Mouse (Mus musculus) yolk sac, embryonic 10.5 days (tissue): ENCODE results near the gene Zfp771.
"Not testable (repeated sequence)": the region's sequence is repeated elsewhere in the genome, so short reads cannot be mapped to it uniquely, and the experiment has no call there.

Experiments used
- DNase-seq: peaks from one replicate; pipeline ENCODE4 v3.0.0-alpha.2; 2017; ENCODE audit warnings: low spot score

Zfp771 gene

DNA sequence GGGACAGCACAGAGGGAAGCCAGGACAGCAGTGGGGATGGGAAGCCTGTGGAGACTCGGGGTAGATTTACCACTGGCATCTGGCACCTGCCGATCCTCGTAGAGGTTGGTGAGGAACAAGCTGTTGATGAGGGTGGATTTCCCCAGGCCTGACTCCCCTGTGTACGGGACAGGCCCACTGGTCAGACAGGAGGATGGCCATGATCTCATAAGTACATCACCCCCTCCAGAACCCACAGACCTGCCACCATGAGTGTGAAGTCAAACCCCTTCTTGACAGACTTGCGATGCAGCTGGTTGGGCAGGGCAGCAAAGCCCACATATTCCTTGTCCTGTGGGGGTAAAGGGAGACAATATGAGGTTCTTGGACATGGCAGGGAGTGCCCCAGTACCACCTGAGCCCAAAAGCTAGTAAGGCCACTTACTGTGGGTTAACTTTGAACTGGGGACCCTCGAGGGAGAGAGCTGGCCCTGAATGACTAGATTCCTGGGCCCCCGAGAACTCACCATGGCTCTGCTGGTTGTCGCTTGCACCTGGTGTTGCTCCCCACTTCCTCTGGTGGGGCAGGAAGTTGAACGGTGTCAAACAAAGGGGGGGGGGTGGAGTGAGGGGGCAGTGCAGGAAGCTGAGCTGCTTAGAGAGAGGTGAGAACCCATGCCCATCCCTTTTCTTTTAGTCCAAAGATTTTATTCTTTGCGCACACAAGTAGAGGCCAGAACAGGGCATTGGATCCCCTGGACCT, 26.0 kb upstream of the Zfp771 start:
- no peak for DNase-seq

DNA sequence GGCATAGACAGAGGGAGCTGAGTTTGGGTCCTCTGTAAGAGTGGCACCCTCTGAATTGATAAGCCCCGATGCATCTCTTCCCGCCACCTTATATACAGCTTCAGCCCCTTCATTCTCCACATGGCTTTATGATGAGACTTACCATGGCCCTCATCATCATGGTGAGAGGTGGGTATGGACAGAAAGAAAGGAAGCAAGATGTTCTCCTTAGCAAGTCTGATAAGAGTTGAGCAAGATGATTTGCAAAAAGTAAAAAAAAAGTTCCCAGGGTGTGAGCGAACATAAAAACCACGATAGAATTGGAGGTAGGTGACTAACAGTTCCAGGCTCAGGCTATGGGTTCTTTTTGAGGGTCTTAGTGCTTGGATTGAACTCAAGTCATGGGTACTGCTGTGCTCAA, 25.4 kb upstream of the Zfp771 start:
- no peak for DNase-seq

DNA sequence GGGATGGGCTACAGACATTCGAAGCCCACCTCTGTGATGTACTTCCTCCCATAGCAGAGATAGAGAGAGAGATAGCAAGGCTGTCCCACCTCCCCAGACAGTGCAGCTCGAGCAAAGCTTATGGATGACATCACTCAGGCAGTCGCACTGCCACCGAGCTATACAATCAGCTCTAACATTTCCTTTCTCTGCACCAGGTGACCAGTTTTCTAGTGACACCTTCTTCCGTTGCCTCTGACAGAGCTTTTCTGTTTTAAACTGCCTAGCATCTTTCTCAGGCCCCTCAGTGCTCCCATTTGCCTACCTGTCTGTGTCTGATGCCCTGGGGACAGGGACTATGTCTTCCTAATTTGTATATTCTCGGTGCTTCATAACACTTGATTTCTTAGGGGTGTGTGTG, 23.6 kb upstream of the Zfp771 start:
- DNase-seq, result no peak

DNA sequence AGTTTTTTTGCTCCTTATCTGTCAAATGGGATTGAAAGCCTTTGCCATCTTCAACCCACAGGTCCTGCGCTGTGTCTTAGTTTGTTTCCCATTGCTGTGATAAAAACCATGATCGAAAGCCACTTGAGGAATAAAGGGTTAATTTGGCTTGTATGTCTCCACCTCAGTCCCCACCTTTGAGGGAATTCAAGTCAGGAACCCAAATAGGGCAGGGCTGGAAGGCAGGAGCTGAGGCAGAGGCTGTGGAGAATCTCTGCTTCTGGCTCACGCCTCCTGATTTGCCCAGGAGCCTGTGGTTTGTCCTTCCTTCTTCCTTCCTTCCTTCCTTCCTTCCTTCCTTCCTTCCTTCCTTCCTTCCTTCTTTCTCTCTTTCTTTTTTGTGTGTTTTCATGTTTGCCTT, 21.0 kb upstream of the Zfp771 start:
- no peak for DNase-seq

DNA sequence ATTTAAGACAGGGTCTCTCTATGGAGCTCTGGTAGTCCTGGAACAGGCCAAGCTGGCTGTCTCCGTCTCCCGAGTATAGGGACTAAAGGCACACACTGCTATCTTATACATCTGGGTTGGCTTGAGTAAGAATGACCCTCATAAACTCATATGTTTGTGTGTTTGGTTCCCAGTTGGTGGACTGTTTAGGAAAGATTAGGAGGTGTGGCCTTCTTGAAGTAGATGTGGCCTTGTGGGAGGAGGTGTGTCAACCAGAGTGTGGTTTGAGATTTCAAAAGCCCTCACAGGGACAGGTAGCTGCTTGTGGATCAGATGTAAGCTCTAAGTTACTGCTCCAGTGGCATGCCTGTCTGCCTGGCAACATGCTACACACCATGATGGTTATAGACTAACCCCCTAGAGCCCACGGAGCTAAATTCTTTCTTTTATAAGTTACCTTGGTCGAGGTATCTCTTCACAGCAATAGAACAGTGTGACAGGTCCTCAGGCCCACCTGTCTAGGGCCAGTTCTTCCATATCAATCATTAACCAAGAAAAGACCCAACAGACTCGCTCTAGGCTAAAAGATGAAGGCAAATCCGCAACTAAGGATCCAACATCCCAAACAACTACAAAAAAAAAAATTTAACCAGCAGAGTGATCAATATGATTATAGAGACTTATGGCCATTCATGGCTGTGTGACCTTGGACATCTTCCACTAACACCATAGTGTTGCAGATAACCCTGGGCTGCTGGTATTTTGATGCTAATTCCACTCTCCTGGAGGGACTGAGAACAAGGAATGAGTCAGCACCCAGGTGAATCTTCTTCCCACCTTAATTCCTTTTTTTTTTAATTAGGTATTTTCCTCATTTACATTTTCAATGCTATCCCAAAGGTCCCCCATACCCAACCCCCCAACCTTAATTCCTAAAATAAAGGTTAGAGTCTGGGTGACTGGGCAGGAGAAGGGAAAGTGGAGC, 20.3 kb upstream of the Zfp771 start:
- peak; percentile 57 for DNase-seq

DNA sequence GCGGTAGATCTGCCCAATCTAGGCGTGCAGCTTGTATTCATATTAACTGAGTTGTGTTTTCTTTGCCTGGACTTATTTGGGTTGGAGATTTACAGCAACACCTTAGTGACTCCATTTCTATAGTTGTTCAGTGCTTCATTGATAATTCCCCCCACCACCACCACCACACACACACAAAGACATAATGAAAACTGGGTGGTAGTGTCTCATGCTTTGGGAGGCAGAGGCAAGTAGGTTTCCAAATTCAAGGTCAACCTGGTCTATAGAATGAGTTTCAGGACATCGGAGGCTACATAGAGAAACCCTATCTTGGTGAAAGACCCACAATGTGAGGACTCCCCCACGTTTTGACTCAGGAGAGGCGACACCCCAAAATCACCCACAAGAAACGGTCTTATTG, 19.5 kb upstream of the Zfp771 start:
- DNase-seq, result no peak

DNA sequence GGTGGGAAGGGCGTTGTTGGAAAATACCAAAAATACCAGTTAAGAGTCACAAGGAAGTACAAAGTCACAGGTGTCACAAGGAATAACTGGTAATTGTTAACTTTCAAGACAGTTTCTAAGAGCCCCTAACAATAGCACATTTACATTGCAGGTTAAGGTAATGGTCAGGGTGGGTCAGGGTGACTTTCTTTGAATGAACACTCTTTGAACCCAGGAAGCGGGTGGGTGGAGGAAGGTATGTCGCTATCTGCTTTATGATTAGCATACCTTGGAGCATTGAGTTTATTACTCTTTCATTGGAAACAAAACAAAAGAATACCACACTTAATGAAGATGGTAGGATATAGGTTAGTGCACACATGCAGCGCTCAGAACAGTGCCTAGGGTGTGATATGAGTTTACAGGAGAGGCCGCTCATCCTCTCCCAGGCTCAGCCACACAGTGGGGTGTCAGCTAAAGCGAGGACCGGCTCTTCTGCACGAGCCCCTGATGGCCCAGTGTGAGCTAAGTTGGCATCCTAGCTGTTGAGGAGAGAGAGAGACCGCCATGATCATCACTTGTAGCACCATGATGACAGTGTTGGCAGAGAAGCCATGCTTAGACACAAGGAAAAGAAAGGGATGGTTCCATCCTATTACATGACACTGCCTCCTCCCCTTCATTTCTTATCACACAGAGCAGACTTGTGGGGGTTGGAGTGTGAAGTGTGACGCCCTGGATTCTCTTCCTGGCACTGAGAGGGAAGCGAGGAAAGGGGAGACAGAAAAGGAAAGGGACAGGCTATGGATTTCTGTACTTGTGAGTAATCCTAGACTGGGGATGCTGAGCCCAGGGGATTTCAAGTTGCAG, 18.7 kb upstream of the Zfp771 start:
- no peak for DNase-seq

DNA sequence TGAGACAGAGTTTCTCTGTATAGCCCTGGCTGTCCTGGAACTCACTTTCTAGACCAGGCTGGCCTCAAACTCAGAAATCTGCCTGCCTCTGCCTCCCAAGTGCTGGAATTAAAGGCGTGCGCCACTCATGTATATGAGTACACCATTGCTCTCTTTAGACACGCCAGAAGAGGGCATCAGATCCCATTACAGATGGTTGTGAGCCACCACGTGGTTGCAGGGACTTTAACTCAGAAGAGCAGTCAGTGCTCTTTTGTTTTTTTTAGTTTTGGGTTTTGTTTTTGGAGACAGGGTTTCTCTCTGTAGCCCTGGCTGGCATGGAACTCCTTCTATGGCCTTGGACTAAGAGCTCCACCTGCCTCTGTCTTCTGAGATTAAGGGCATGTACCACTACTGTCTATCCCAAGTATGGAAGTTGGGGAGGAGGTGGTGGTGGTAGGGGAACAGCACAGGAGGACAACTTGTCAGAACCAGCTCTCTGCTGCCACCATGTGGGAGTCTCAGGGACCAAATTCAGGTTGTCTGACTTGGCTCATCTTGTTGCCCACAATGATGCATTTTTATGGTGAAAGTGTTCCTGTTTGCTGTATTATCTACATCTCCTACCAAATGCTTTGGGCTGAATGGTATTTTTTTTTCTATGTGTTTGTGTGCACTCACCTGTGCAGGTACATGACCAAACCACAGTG, 15.3 kb upstream of the Zfp771 start:
- DNase-seq, result peak; percentile 68

DNA sequence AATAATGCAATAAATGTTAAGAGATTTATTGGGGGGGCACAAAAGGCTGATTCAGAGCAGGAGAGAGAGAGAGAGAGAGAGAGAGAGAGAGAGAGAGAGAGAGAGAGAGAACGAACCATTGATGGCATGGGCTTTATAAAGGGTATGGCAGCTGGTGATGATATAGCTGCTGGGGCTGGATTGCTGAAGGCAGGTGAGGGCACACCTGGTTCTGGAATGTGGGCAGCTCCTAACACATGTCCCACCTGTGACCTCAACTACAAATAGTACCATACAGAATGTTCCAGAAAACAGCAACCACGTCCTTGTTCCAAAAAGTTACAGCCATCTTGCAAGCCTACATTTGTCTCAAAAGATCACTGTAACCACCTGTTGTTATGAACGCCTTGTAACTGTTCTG, 12.7 kb upstream of the Zfp771 start:
- DNase-seq, result no peak

DNA sequence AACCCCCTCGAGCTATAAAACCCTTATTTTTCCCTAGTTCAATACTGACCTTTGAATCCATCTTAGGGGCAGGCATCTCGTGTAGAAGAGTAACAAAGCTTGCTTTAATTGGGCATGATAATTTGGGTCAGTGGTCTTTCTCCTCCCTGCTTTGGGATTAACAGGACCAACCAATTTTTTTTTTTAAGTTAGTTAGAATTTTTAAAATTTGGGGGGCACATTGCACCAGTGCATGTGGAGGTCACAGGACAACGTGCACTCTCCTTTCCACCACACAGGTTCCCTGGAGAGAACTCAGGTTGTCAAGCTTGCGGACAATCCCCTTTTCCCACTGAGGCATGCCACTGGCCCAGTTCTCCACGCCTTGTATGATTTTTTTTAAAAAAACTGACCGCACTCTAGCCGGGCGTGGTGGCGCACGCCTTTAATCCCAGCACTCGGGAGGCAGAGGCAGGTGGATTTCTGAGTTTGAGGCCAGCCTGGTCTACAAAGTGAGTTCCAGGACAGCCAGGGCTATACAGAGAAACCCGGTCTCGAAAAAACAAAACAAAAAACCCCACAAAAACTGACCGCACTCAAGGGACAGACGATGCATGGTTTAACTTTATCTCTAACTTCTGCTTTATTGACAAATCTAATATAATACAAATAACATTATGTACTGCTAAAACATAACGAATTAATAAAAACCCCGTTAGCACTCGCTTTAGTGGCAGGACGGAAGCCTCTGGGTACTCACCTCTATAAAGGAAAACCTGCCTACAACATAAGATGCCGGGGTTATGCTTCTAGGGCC, 12.1 kb upstream of the Zfp771 start:
- no peak for DNase-seq

DNA sequence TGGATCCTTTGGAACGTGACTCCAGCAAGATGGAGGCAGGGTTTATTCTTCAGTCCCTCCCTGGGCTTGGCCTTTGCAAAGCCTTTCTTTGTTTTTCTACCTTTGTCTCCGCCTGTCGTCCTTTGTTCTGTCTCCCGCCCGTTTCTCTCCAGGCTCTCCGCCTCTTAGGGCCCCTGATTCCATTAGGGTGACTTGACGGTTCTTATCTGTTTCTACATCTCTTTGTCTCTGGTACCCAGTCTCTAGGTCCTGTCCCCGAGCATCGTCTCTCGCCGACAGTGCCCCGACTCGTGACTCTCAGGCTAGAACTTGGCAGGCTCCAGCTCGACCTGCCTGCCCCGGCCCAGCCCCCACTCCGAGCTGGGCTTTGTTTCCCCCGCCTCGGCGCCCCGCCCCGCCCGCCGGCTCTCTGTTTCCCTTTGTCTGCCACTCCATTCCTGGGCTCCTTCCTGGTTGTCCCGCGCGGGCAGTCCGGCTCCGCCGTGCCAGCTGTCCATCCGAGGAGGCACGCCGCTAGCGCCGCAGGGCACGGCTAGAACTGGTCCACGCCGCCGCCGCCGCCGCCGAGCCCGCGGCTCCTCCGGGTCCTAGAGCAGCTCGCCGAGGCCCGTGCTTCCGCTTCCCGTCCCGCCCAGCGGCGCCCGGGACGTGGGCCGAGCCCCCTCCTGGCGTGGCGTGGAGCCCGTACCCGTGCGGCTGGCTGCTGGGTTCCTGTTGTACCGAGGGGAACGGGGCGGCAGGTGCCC, 11.3 kb upstream of the Zfp771 start, which contains the start of the genes Zfp553 and Sept1:
Gene Zfp553 (plus strand): TSS at position 440 of the 746 bp plus-strand sequence.
Gene Sept1 (minus strand): TSS at position 509 of the 746 bp plus-strand sequence.
- peak; percentile 92 for DNase-seq

DNA sequence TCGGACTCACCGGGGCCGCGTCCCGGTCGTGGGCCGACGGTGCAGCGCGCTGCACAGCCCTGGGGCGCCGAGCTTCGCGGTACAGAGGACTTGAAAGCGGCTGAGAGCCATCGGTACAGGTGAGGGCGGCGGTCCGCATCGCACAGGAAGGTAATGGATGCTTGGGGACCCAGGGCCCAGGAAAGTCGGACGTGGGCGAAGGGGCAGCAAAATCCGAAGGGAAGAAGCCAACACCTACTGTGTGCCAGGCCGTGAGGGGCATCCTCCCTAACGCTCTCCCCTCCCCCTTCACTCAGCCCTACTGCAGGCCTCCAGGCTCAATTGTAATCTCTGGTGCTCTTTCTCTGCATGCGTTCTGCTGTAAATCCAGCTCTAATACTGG, 10.7 kb upstream of the Zfp771 start:
- DNase-seq, result no peak

DNA sequence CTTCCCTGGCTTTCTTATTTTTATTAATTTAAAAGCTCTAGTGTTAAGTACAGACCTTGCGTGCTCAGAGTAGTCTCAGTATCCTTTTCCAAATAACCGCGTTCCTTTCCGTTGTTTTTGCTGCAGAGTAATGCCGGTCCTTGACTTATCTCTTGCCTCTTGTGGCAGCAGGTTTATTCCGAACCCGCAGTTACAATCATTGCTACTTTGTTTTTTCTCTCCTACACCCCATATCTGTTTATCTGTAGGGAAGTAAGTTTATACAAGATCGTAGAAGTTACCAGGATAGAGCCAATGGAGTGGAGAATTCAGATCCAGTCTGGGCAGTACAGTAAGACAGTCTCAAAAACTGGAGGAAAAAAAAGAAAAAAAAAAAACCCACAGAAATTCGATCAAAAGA, 10.3 kb upstream of the Zfp771 start:
- DNase-seq, result no peak

DNA sequence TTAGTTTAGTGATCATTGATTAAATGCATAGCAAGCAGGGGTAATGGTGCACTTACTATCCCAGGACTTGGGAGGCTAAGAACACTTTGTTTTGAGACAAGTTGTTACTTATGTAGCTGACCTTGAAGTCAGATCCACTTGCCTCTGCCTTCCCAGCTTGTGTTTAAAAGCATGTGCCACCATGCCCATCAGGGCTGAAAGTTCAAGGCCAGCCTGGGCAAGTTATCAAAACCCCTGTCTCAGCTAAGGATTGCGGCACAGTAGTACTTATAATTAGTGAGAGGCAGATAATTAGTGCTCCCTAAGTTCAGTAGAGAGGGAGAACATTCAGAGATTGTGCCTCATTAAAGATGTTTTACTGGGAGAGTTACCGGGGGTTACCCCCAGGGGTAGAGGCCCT, 9.3 kb upstream of the Zfp771 start:
- no peak for DNase-seq

DNA sequence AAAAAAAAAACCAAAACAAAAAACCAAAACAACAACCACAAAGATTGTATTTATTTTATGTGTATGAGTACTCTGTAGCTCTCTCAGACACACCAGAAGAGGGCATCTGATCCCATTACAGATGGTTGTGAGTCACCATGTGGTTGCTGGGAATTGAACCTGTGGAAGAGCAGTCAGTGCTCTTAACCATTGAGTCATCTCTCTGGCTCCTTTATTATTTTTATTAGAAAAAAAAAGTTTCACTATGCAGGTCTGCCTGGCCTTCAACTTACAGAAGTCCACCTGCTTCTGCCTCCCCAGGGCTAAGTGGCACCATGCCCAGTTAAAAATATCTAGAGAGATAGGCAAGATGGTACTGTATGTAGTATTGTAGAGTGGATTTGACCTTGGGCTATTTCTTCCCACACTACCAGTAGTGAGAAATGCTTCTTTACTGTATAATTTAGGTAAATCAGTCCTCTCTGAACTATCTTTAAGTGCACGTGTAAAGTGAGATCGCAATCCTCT, 660 bp upstream of the Zfp771 start:
- DNase-seq, result no peak

DNA sequence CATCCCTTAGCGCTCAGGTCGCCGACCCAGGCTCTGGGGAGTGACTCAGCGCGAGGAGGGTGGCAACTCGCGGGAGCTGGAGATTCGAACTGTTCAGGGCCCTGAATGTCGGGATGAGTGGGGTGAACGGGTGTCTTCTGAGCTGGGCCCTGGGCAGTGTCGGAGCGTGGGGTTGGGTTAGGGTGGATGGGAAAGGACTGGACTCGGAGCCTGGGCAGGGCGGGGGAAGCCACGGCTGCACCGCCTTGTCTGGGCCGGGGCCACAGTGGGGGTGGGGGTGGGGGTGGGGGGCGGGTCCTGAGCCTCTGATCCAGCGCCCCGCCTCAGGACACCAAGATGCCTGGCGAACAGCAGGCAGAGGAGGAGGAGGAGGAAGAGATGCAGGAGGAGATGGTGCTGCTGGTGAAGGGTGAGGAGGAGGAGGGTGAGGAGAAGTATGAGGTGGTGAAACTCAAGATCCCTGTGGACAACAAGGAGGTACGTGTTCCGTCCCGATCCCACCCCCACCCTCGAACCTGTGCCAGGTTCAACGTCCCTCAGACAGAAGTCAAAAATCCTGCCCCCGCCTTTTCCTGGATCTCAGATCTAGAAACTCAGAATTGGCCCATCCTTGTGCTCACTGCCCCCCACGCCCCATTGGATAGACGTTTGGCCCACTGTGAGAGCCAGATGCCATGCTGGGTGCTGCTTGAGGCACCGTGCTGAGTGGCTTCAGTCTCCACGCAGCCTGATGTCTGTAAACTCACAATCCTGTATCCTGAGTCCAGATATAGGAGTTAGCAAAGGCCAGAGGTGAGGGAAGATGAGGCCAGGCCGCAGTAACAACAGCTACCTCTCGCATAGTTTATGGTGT, 810 bp downstream of the Zfp771 start:
- no peak for DNase-seq

DNA sequence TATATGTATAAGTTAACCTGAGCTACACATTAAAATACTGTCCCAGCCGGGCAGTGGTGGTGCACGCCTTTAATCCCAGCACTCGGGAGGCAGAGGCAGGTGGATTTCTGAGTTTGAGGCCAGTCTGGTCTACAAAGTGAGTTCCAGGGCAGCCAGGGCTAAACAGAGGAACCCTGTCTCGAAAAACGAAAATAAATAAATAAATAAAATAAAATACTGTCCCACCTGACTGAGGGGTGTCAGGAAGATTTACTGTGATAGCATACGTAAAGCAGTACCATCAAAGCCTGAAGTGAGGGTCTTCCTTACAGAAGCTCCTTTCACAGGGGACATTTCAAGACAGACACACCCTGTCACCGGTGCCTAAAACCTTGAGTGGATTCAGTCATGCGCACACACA, 6.4 kb downstream of the Zfp771 start:
- DNase-seq, result not testable (repeated sequence)

DNA sequence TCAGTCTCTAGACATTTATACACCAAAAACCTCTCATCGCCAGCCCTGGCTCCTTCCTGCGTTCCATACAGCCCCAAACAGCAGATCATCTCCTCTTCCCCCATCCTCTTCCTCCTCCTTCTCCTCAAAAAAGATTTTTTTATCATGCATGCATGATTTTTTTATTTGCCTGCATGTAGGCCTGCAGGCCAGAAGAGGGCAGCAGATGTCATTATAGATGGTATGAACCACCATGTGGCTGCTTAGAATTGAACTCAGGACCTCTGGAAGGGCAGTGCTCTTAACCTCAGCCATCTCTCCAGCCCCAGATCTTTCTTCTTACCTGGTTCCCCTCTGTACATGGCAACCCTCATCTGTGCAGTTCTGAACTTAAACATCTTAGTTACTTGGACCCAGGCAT, 8.3 kb downstream of the Zfp771 start:
- DNase-seq, result no peak

DNA sequence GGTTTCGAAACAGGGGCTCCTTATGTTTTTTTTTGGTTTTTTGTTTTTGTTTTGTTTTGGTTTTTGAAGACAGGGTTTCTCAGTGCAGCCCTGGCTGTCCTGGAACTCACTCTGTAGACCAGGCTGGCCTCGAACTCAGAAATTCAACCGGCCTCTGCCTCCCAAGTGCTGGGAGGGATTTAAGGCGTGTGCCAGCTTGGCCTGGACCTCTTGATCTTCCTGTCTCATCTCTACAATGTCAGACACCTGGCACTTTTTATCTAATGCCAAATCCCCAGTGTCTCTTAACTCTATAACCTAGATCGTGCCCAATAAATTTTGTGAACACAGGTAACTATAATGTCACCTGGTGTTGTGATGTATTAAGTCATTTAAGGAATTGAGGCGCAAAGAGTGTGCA, 9.3 kb downstream of the Zfp771 start:
- no peak for DNase-seq
